Mouse (Mus musculus) thymus, adult 2 months (tissue): Measurements from ENCODE around the gene Slc27a1.

Source experiments
- CTCF ChIP-seq: fragments of 200-500 bp; IDR thresholded peaks from 2 replicates; pipeline ENCODE4 v1.5.1; 2012; ENCODE audit warnings: mild to moderate bottlenecking, control low read depth, low read length, moderate library complexity, borderline replicate concordance; ENCODE audit not compliant: control insufficient read depth, poor library complexity, insufficient read depth; ENCODE audit errors: extremely low read depth
- POLR2A ChIP-seq: fragments of 200-500 bp; IDR thresholded peaks from 2 replicates; pipeline ENCODE4 v1.6.1; 2012; ENCODE audit warnings: mild to moderate bottlenecking, low read length, control low read depth, moderate library complexity; ENCODE audit not compliant: control insufficient read depth, poor library complexity, insufficient read depth; ENCODE audit errors: extremely low read depth

DNA sequence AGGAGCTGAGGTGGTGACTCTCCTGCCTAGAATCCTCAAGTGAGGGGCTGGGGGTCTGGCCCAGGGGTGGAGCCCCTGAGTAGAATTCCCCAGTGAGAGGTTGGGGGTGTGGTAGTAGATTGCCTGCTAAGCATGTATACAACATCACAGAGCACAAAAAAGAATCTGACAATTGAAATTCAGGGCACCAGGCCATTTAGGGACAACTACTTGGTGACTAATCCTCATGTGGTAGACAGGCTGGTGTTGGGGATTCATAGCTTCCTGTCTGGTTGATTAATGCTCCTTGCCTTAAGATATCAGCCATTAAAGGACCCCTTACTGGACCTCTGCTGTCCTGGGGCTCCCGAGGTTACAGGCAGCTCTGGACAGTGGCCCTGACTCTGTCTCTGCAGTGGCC, 10.3 kb downstream of the Slc27a1 start:
- TF ChIP-seq POLR2A (no peak), CTCF (no peak)
